Mouse (Mus musculus) liver, embryonic 15.5 days (tissue): ENCODE results near the gene Ccdc170. TPM values are rescaled to one million over a fixed set of nuclear protein-coding genes. Genes with fewer than 3 reads are reported as not detected.

ENCODE experiments used
- ATAC-seq: fragments of 200-750 bp; cut with Nextera tagmentation; 2 replicates; pipeline ENCODE4 v1.8.0; 2017; ENCODE audit warnings: moderate number of reproducible peaks, mild to moderate bottlenecking, moderate library complexity; ENCODE audit not compliant: insufficient read depth
- H3K27ac ChIP-seq: fragments of 300-500 bp; sonication (generic); replicated peaks from 2 replicates; pipeline ENCODE4 v1.5.1; 2015; ENCODE audit warnings: mild to moderate bottlenecking, inconsistent platforms
- H3K27me3 ChIP-seq: fragments of 300-500 bp; sonication (generic); 2 replicates; pipeline ENCODE4 v1.6.1; 2015; ENCODE audit warnings: mild to moderate bottlenecking, inconsistent platforms
- H3K36me3 ChIP-seq: fragments of 300-500 bp; sonication (generic); replicated peaks from 2 replicates; pipeline ENCODE4 v1.6.1; 2015; ENCODE audit warnings: moderate library complexity, mild to moderate bottlenecking, inconsistent platforms
- H3K4me1 ChIP-seq: fragments of 300-500 bp; sonication (generic); replicated peaks from 2 replicates; pipeline ENCODE4 v1.6.1; 2015; ENCODE audit warnings: inconsistent platforms
- H3K4me2 ChIP-seq: fragments of 300-500 bp; sonication (generic); 2 replicates; pipeline ENCODE4 v1.6.1; 2015; ENCODE audit warnings: moderate library complexity, mild to moderate bottlenecking, inconsistent platforms
- H3K4me3 ChIP-seq: fragments of 300-500 bp; sonication (generic); replicated peaks from 2 replicates; pipeline ENCODE4 v1.5.1; 2015; ENCODE audit warnings: mild to moderate bottlenecking, inconsistent platforms
- H3K9ac ChIP-seq: fragments of 300-500 bp; sonication (generic); 2 replicates; pipeline ENCODE4 v1.6.1; 2015; ENCODE audit warnings: moderate library complexity, mild to moderate bottlenecking, inconsistent platforms
- H3K9me3 ChIP-seq: fragments of 300-500 bp; sonication (generic); replicated peaks from 2 replicates; pipeline ENCODE4 v1.6.1; 2016; ENCODE audit warnings: inconsistent platforms
- WGBS: fragments of 180-500 bp; shearing (Covaris S2); methylation state at CpG from one replicate; pipeline ENCODE4 v1.1.7; 2015; ENCODE audit warnings: mixed read lengths; ENCODE audit not compliant: insufficient replicate concordance; 5-methylcytosine and 5-hydroxymethylcytosine counted together
- polyA plus RNA-seq: library from polyadenylated mRNA; unstranded; fragments of >200 nt; fragmentation: Nextera tagmentation; extraction: Ambion mirVana; gene quantifications from 2 replicates; pipeline ENCODE4 v1.2.1, GENCODE M21; 2015

The Ccdc170 gene
- polyA plus RNA-seq, 1 experiment from 2014 or later = not detected

GRCm38 (mm10) chr10:4559132-4559531 lies 76.8 kb downstream of the Ccdc170 start:
- Histone ChIP-seq H3K4me3 (no peak overlapping the region), H3K4me1 (no peaks in the 10 kb centered on the region), H3K9me3 (no peaks in the 10 kb centered on the region), H3K4me2 (no peak overlapping the region), H3K27me3 (no peaks in the 10 kb centered on the region), H3K27ac (no peak overlapping the region), H3K9ac (no peak overlapping the region), H3K36me3 (no peaks in the 10 kb centered on the region)
- ATAC-seq = no peak
- WGBS = 39% methylated on average over 4 of the region's 4 CpGs

GRCm38 (mm10) chr10:4565148-4565547 lies 82.8 kb downstream of the Ccdc170 start:
- ATAC-seq = no peak
- no peak overlapping the region for H3K9ac ChIP-seq
- H3K9me3 ChIP-seq = no peaks in the 10 kb centered on the region
- 54% methylated on average over 1 of the region's 1 CpGs for WGBS
- no peaks in the 10 kb centered on the region for H3K4me1 ChIP-seq
- H3K36me3 ChIP-seq = no peaks in the 10 kb centered on the region
- no peak overlapping the region for H3K4me2 ChIP-seq
- H3K27me3 ChIP-seq = no peaks in the 10 kb centered on the region
- H3K4me3 ChIP-seq = no peak overlapping the region
- H3K27ac ChIP-seq = no peak overlapping the region

- 75% methylated on average over 4 of the region's 4 CpGs for WGBS
- Histone ChIP-seq H3K9me3 (no peaks in the 10 kb centered on the region), H3K27me3 (no peaks in the 10 kb centered on the region), H3K27ac (no peak overlapping the region), H3K4me3 (no peak overlapping the region), H3K4me2 (no peak overlapping the region), H3K9ac (no peak overlapping the region), H3K4me1 (no peaks in the 10 kb centered on the region), H3K36me3 (no peaks in the 10 kb centered on the region)
- ATAC-seq = no peak
Measured at GRCm38 (mm10) chr10:4570778-4571177, 88.5 kb downstream of the Ccdc170 start.

- no peak overlapping the region for H3K4me2 ChIP-seq
- ATAC-seq = no peak
- no peaks in the 10 kb centered on the region for H3K9me3 ChIP-seq
- no peaks in the 10 kb centered on the region for H3K36me3 ChIP-seq
- H3K27ac ChIP-seq = no peak overlapping the region
- no peak overlapping the region for H3K9ac ChIP-seq
- no peaks in the 10 kb centered on the region for H3K4me1 ChIP-seq
- no peak overlapping the region for H3K4me3 ChIP-seq
- 71% methylated on average over 4 of the region's 4 CpGs for WGBS
- H3K27me3 ChIP-seq = no peaks in the 10 kb centered on the region
Measured at GRCm38 (mm10) chr10:4571304-4571703, 89.0 kb downstream of the Ccdc170 start.

- no peak for ATAC-seq
- Histone ChIP-seq H3K27me3 (no peaks in the 10 kb centered on the region), H3K9ac (no peak overlapping the region), H3K4me1 (no peaks in the 10 kb centered on the region), H3K4me2 (no peak overlapping the region), H3K27ac (no peak overlapping the region), H3K36me3 (no peaks in the 10 kb centered on the region), H3K4me3 (no peak overlapping the region), H3K9me3 (no peaks in the 10 kb centered on the region)
- WGBS = 74% methylated on average over 5 of the region's 5 CpGs
Measured at GRCm38 (mm10) chr10:4581905-4582304, 99.6 kb downstream of the Ccdc170 start.

GRCm38 (mm10) chr10:4586691-4587090 lies 104.4 kb downstream of the Ccdc170 start:
- Histone ChIP-seq H3K27me3 (no peaks in the 10 kb centered on the region), H3K9ac (no peak overlapping the region), H3K9me3 (no peaks in the 10 kb centered on the region), H3K27ac (no peak overlapping the region), H3K4me1 (no peaks in the 10 kb centered on the region), H3K4me3 (no peak overlapping the region), H3K36me3 (no peaks in the 10 kb centered on the region), H3K4me2 (no peak overlapping the region)
- no peak for ATAC-seq
- 72% methylated on average over 6 of the region's 6 CpGs for WGBS

GRCm38 (mm10) chr10:4589576-4589975 lies 107.3 kb downstream of the Ccdc170 start:
- H3K9ac ChIP-seq = no peak overlapping the region
- no peaks in the 10 kb centered on the region for H3K27me3 ChIP-seq
- ATAC-seq = no peak
- no peak overlapping the region for H3K27ac ChIP-seq
- H3K9me3 ChIP-seq = no peaks in the 10 kb centered on the region
- no peak overlapping the region for H3K4me2 ChIP-seq
- no peak overlapping the region for H3K4me3 ChIP-seq
- no peaks in the 10 kb centered on the region for H3K36me3 ChIP-seq
- WGBS = 60% methylated on average over 4 of the region's 4 CpGs
- no peaks in the 10 kb centered on the region for H3K4me1 ChIP-seq

GRCm38 (mm10) chr10:4590956-4591355 lies 108.7 kb downstream of the Ccdc170 start:
- H3K4me2 ChIP-seq = no peak overlapping the region
- H3K4me3 ChIP-seq = no peak overlapping the region
- H3K36me3 ChIP-seq = no peaks in the 10 kb centered on the region
- WGBS = 63% methylated on average over 8 of the region's 8 CpGs
- ATAC-seq = no peak
- H3K9me3 ChIP-seq = no peaks in the 10 kb centered on the region
- H3K9ac ChIP-seq = no peak overlapping the region
- no peak overlapping the region for H3K27ac ChIP-seq
- no peaks in the 10 kb centered on the region for H3K4me1 ChIP-seq
- H3K27me3 ChIP-seq = no peaks in the 10 kb centered on the region

- Histone ChIP-seq H3K9me3 (no peaks in the 10 kb centered on the region), H3K4me1 (no peaks in the 10 kb centered on the region), H3K27ac (no peak overlapping the region), H3K4me2 (no peak overlapping the region), H3K36me3 (no peaks in the 10 kb centered on the region), H3K9ac (no peak overlapping the region), H3K4me3 (no peak overlapping the region), H3K27me3 (no peaks in the 10 kb centered on the region)
- WGBS = 50% methylated on average over 4 of the region's 4 CpGs
- ATAC-seq = no peak
Measured at GRCm38 (mm10) chr10:4593828-4594227, 111.5 kb downstream of the Ccdc170 start.

GRCm38 (mm10) chr10:4597211-4597610 lies 114.9 kb downstream of the Ccdc170 start:
- 59% methylated on average over 4 of the region's 4 CpGs for WGBS
- H3K27ac ChIP-seq = no peak overlapping the region
- ATAC-seq = no peak
- H3K4me1 ChIP-seq = no peaks in the 10 kb centered on the region
- H3K36me3 ChIP-seq = no peaks in the 10 kb centered on the region
- H3K27me3 ChIP-seq = no peaks in the 10 kb centered on the region
- H3K4me2 ChIP-seq = no peak overlapping the region
- no peak overlapping the region for H3K4me3 ChIP-seq
- H3K9ac ChIP-seq = no peak overlapping the region
- H3K9me3 ChIP-seq = no peaks in the 10 kb centered on the region

GRCm38 (mm10) chr10:4598244-4598842 lies 116.0 kb downstream of the Ccdc170 start:
- no peak overlapping the region for H3K9ac ChIP-seq
- H3K36me3 ChIP-seq = no peaks in the 10 kb centered on the region
- no peaks in the 10 kb centered on the region for H3K4me1 ChIP-seq
- H3K4me2 ChIP-seq = no peak overlapping the region
- no peaks in the 10 kb centered on the region for H3K9me3 ChIP-seq
- H3K4me3 ChIP-seq = no peak overlapping the region
- H3K27me3 ChIP-seq = no peaks in the 10 kb centered on the region
- no peak for ATAC-seq
- 47% methylated on average over 10 of the region's 10 CpGs for WGBS
- H3K27ac ChIP-seq = no peak overlapping the region

GRCm38 (mm10) chr10:4598916-4599315 lies 116.6 kb downstream of the Ccdc170 start:
- Histone ChIP-seq H3K9me3 (no peaks in the 10 kb centered on the region), H3K27me3 (no peaks in the 10 kb centered on the region), H3K4me3 (no peak overlapping the region), H3K4me2 (no peak overlapping the region), H3K27ac (no peak overlapping the region), H3K4me1 (no peaks in the 10 kb centered on the region), H3K36me3 (no peaks in the 10 kb centered on the region), H3K9ac (no peak overlapping the region)
- 78% methylated on average over 12 of the region's 12 CpGs for WGBS
- no peak for ATAC-seq
